Mouse (Mus musculus) MEL (cell line): ENCODE results near the gene Wdr81.
A peak's percentile ranks its signal among the peaks of the same experiment; 100 is the strongest.

ENCODE experiments used
- E2F4 ChIP-seq: IDR thresholded peaks from 2 replicates; pipeline ENCODE4 v1.6.1; 2011; ENCODE audit warnings: low read depth, low read length, improper control_type of control experiment, borderline replicate concordance
- ELF1 ChIP-seq: IDR thresholded peaks from 2 replicates; pipeline ENCODE4 v1.6.1; 2014; ENCODE audit warnings: low read depth, mild to moderate bottlenecking, inconsistent platforms, low read length, improper control_type of control experiment, moderate library complexity
- GATA1 ChIP-seq: IDR thresholded peaks from 2 replicates; pipeline ENCODE4 v1.6.1; 2011; ENCODE audit warnings: low read depth, low read length, improper control_type of control experiment
- MXI1 ChIP-seq: IDR thresholded peaks from 2 replicates; pipeline ENCODE4 v1.6.1; 2011; ENCODE audit warnings: mild to moderate bottlenecking, low read depth, low read length, improper control_type of control experiment
- NRF1 ChIP-seq: IDR thresholded peaks from 2 replicates; pipeline ENCODE4 v1.6.1; 2014; ENCODE audit warnings: low read depth, mild to moderate bottlenecking, inconsistent platforms, low read length, improper control_type of control experiment, moderate library complexity; ENCODE audit not compliant: poor library complexity, insufficient read depth, severe bottlenecking
- POLR2A ChIP-seq, 2 experiments: IDR thresholded peaks; 2 replicates each; pipeline ENCODE4 v1.6.1; 2011 to 2012; ENCODE audit warnings: low read length in 2 of 2, mild to moderate bottlenecking in 2 of 2, control low read depth in 1 of 2, improper control_type of control experiment in 1 of 2, low read depth in 1 of 2, moderate library complexity in 1 of 2; ENCODE audit not compliant: control insufficient read depth in 1 of 2, insufficient read depth in 1 of 2, poor library complexity in 1 of 2
- SMC3 ChIP-seq: IDR thresholded peaks from 2 replicates; pipeline ENCODE4 v1.6.1; 2011; ENCODE audit warnings: low read depth, low read length, improper control_type of control experiment
- USF1 ChIP-seq: IDR thresholded peaks from 2 replicates; pipeline ENCODE4 v1.6.1; 2014; ENCODE audit warnings: low read depth, mild to moderate bottlenecking, inconsistent platforms, low read length, improper control_type of control experiment, moderate library complexity
- ZC3H11A ChIP-seq: IDR thresholded peaks from 2 replicates; pipeline ENCODE4 v1.6.1; 2012; ENCODE audit warnings: low read depth, mild to moderate bottlenecking, inconsistent platforms, low read length, improper control_type of control experiment

- TF ChIP-seq POLR2A (IDR thresholded peaks at IDR 0.05; ENCODE audit: control insufficient read depth in 1 of 2, insufficient read depth in 1 of 2, low read depth in 1 of 2, low read length in 2 of 2, poor library complexity in 1 of 2) (0 out of 4 replicates have a peak, but pooled peaks of 1 of the 2 experiments have one; percentile 33), E2F4 (no peak), SMC3 (no peak), ELF1 (no peak), NRF1 (no peak), GATA1 (no peak), ZC3H11A (no peak), MXI1 (no peak), USF1 (no peak)
Observed at GRCm38 (mm10) chr11:75459141-75459711, 4.7 kb upstream of the Wdr81 start.
